Mouse (Mus musculus) cerebellum, adult 11 months (tissue): ENCODE measurements around the gene Pnlip.

Source experiments
- DNase-seq: peaks from one replicate; pipeline ENCODE4 v3.0.0; 2022

Pnlip gene

DNA sequence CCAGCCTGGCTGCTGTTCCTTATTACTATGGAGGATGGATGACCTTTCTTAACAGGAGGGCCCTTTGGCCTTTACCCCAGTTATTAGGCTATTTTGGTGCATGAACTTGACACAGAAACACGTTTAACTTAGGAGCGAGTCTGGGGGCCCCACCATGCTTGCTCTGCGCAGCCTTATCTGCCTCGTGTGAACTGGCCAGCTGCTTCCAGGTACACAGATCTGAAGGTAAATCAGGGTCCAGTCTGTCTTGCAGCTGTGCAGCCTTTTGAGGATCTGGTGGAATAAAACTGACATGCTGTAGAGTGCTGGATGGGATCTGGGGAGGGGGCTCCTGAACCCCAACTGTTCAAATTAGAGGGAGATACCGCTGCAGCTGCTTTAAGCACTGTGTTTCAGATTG lies 75.5 kb downstream of the Pnlip start:
- DNase-seq: no peak

DNA sequence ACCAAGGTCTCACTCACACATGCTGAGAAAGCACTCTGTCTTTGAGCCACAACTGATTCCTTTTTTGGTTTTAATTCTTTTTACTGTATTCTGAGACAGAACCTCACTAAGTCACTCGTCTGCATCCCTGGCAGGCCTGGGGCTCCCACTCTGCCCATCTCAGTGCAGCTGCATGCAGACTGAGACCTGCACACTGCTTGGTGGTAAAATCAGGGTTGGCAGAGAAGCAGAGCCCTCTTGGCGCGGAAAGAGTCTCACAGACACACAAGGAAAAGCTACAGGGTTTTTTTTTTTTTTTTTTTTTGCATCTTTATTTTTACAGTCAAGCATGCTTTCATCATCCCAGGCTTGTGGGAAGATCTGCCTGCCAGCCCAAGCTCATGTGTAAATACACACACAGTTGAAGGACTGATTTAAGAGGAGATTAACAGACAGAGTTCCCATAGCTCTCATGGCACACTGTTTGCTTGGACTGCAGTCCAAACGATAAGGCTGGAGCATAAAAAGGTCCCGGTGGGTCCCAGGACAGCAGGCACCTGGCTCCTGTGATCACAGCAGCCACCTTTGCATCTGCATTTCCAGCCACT lies 76.2 kb downstream of the Pnlip start, which contains the start of gene Pnliprp1:
Gene Pnliprp1 (plus strand): TSS at position 443 of the 587 bp plus-strand sequence.
- no peak for DNase-seq
